Mouse (Mus musculus) MEL (cell line): ENCODE data around the gene Kiss1r. TPM values are rescaled to one million over a fixed set of nuclear protein-coding genes. Genes with fewer than 3 reads are reported as not detected.

Experiments used
- DNase-seq: peaks from one replicate; pipeline ENCODE4 v3.0.0; 2011; ENCODE audit warnings: low read depth, low spot score
- H3K27ac ChIP-seq: 2 replicates; pipeline ENCODE4 v1.5.1; 2012; ENCODE audit warnings: low read depth, mild to moderate bottlenecking, control low read depth, low read length, moderate library complexity; ENCODE audit not compliant: control insufficient read depth
- H3K27me3 ChIP-seq, 2 experiments: fragments of 150-350 bp in 1 of 2; sonication (generic) in 1 of 2; 2 replicates each; pipeline ENCODE4 v1.6.1; 2012; ENCODE audit warnings: low read length in 2 of 2, mild to moderate bottlenecking in 2 of 2, improper control_type of control experiment in 1 of 2, moderate library complexity in 1 of 2; ENCODE audit not compliant: insufficient read depth in 2 of 2, control insufficient read depth in 1 of 2
- H3K36me3 ChIP-seq, 2 experiments: 2 replicates each; pipeline ENCODE4 v1.6.1; 2012 to 2014; ENCODE audit warnings: low read length in 2 of 2, improper control_type of control experiment in 1 of 2, inconsistent platforms in 1 of 2, mild to moderate bottlenecking in 1 of 2; ENCODE audit not compliant: insufficient read depth in 2 of 2, control insufficient read depth in 1 of 2
- H3K4me1 ChIP-seq, 2 experiments: fragments of 150-350 bp in 1 of 2; sonication (generic) in 1 of 2; 2 replicates each; pipeline ENCODE4 v1.6.1; 2012; ENCODE audit warnings: low read length in 2 of 2, improper control_type of control experiment in 1 of 2, mild to moderate bottlenecking in 1 of 2; ENCODE audit not compliant: insufficient read depth in 2 of 2, control insufficient read depth in 1 of 2
- H3K4me3 ChIP-seq, 2 experiments: fragments of 150-350 bp in 1 of 2; sonication (generic) in 1 of 2; 2 replicates each; pipeline ENCODE4 v1.5.1; 2012; ENCODE audit warnings: low read depth in 2 of 2, low read length in 2 of 2, mild to moderate bottlenecking in 2 of 2, moderate library complexity in 2 of 2, control low read depth in 1 of 2, improper control_type of control experiment in 1 of 2; ENCODE audit not compliant: control insufficient read depth in 1 of 2, insufficient read depth in 1 of 2
- H3K79me2 ChIP-seq: 2 replicates; pipeline ENCODE4 v1.6.1; 2012; ENCODE audit warnings: mild to moderate bottlenecking, low read length, moderate library complexity; ENCODE audit not compliant: control insufficient read depth, poor library complexity, insufficient read depth
- H3K9ac ChIP-seq: 2 replicates; pipeline ENCODE4 v1.6.1; 2012; ENCODE audit warnings: low read depth, mild to moderate bottlenecking, control low read depth, low read length, moderate library complexity; ENCODE audit not compliant: control insufficient read depth, poor library complexity, severe bottlenecking
- H3K9me3 ChIP-seq: fragments of 150-350 bp; sonication (generic); replicated peaks from 2 replicates; pipeline ENCODE4 v1.6.1; 2012; ENCODE audit warnings: mild to moderate bottlenecking, low read length, improper control_type of control experiment, moderate library complexity; ENCODE audit not compliant: insufficient read depth
- BHLHE40 ChIP-seq: IDR thresholded peaks from 2 replicates; pipeline ENCODE4 v1.6.1; 2012; ENCODE audit warnings: low read depth, mild to moderate bottlenecking, inconsistent platforms, low read length, improper control_type of control experiment, borderline replicate concordance
- E2F4 ChIP-seq: IDR thresholded peaks from 2 replicates; pipeline ENCODE4 v1.6.1; 2011; ENCODE audit warnings: low read depth, low read length, improper control_type of control experiment, borderline replicate concordance
- ELF1 ChIP-seq: IDR thresholded peaks from 2 replicates; pipeline ENCODE4 v1.6.1; 2014; ENCODE audit warnings: low read depth, mild to moderate bottlenecking, inconsistent platforms, low read length, improper control_type of control experiment, moderate library complexity
- GABPA ChIP-seq: IDR thresholded peaks from 2 replicates; pipeline ENCODE4 v1.6.1; 2012; ENCODE audit warnings: low read depth, mild to moderate bottlenecking, inconsistent platforms, low read length, improper control_type of control experiment, moderate library complexity
- GATA1 ChIP-seq: IDR thresholded peaks from 2 replicates; pipeline ENCODE4 v1.6.1; 2011; ENCODE audit warnings: low read depth, low read length, improper control_type of control experiment
- HCFC1 ChIP-seq: IDR thresholded peaks from 2 replicates; pipeline ENCODE4 v1.6.1; 2012; ENCODE audit warnings: low read depth, mild to moderate bottlenecking, inconsistent platforms, low read length, improper control_type of control experiment, moderate library complexity
- JUND ChIP-seq: IDR thresholded peaks from 2 replicates; pipeline ENCODE4 v1.6.1; 2011; ENCODE audit warnings: low read depth, mild to moderate bottlenecking, improper control_type of control experiment, low read length
- MAFK ChIP-seq: IDR thresholded peaks from 2 replicates; pipeline ENCODE4 v1.6.1; 2011; ENCODE audit warnings: low read depth, mild to moderate bottlenecking, low read length, improper control_type of control experiment, borderline replicate concordance
- MAX ChIP-seq: IDR thresholded peaks from 2 replicates; pipeline ENCODE4 v1.6.1; 2011; ENCODE audit warnings: low read length, improper control_type of control experiment
- MAZ ChIP-seq: IDR thresholded peaks from 2 replicates; pipeline ENCODE4 v1.6.1; 2012; ENCODE audit warnings: low read depth, mild to moderate bottlenecking, inconsistent platforms, low read length, improper control_type of control experiment
- MEF2A ChIP-seq: IDR thresholded peaks from 2 replicates; pipeline ENCODE4 v1.6.1; 2014; ENCODE audit warnings: low read depth, mild to moderate bottlenecking, inconsistent platforms, low read length, improper control_type of control experiment; ENCODE audit not compliant: poor library complexity, insufficient replicate concordance, severe bottlenecking; ENCODE audit errors: extremely low read depth
- MXI1 ChIP-seq: IDR thresholded peaks from 2 replicates; pipeline ENCODE4 v1.6.1; 2011; ENCODE audit warnings: mild to moderate bottlenecking, low read depth, low read length, improper control_type of control experiment
- MYB ChIP-seq: IDR thresholded peaks from 2 replicates; pipeline ENCODE4 v1.6.1; 2011; ENCODE audit warnings: mild to moderate bottlenecking, low read depth, low read length, improper control_type of control experiment
- MYC ChIP-seq: IDR thresholded peaks from 2 replicates; pipeline ENCODE4 v1.6.1; 2011; ENCODE audit warnings: low read depth, mild to moderate bottlenecking, low read length, improper control_type of control experiment, moderate library complexity
- POLR2AphosphoS2 ChIP-seq: IDR thresholded peaks from 2 replicates; pipeline ENCODE4 v1.6.1; 2011; ENCODE audit warnings: low read length, improper control_type of control experiment
- POLR2AphosphoS5 ChIP-seq: IDR thresholded peaks from 2 replicates; pipeline ENCODE4 v1.6.1; 2012; ENCODE audit warnings: low read depth, borderline replicate concordance, mild to moderate bottlenecking, inconsistent platforms, low read length, moderate library complexity, mixed read lengths
- TAL1 ChIP-seq: IDR thresholded peaks from 2 replicates; pipeline ENCODE4 v1.6.1; 2012; ENCODE audit warnings: mild to moderate bottlenecking, inconsistent platforms, low read length, moderate library complexity, mixed read lengths
- TBP ChIP-seq: IDR thresholded peaks from 2 replicates; pipeline ENCODE4 v1.8.0; 2011; ENCODE audit warnings: low read depth, low read length, improper control_type of control experiment
- UBTF ChIP-seq: IDR thresholded peaks from 2 replicates; pipeline ENCODE4 v1.6.1; 2012; ENCODE audit warnings: low read depth, mild to moderate bottlenecking, inconsistent platforms, low read length, improper control_type of control experiment, moderate library complexity, borderline replicate concordance; ENCODE audit not compliant: insufficient read depth
- USF1 ChIP-seq: IDR thresholded peaks from 2 replicates; pipeline ENCODE4 v1.6.1; 2014; ENCODE audit warnings: low read depth, mild to moderate bottlenecking, inconsistent platforms, low read length, improper control_type of control experiment, moderate library complexity
- ZC3H11A ChIP-seq: IDR thresholded peaks from 2 replicates; pipeline ENCODE4 v1.6.1; 2012; ENCODE audit warnings: low read depth, mild to moderate bottlenecking, inconsistent platforms, low read length, improper control_type of control experiment
- ZKSCAN1 ChIP-seq: IDR thresholded peaks from 2 replicates; pipeline ENCODE4 v1.6.1; 2012; ENCODE audit warnings: low read depth, mild to moderate bottlenecking, inconsistent platforms, low read length, improper control_type of control experiment, moderate library complexity
- ZMIZ1 ChIP-seq: IDR thresholded peaks from 2 replicates; pipeline ENCODE4 v1.6.1; 2012; ENCODE audit warnings: low read depth, mild to moderate bottlenecking, inconsistent platforms, low read length, improper control_type of control experiment, moderate library complexity
- ZNF384 ChIP-seq: IDR thresholded peaks from 2 replicates; pipeline ENCODE4 v1.6.1; 2012; ENCODE audit warnings: low read depth, mild to moderate bottlenecking, inconsistent platforms, low read length, improper control_type of control experiment
- polyA plus RNA-seq, 2 experiments: library from polyadenylated mRNA; stranded (reverse) in 1 of 2; unstranded in 1 of 2; fragments of >175 nt in 1 of 2; fragments of >200 nt in 1 of 2; gene quantifications; 2 replicates each; pipeline versions ENCODE4 v1.2.1 to v1.2.4; 2012; ENCODE audit warnings: low replicate concordance in 2 of 2, low read depth in 1 of 2; ENCODE audit not compliant: insufficient read length in 2 of 2, insufficient read depth in 1 of 2, missing spikeins in 1 of 2
- total RNA-seq: library from RNA; depleted of rRNA; stranded (reverse); fragments of 300-350 nt; gene quantifications from 2 replicates; pipeline ENCODE4 v1.2.3, GENCODE M21; 2012

Kiss1r gene
- total and polyA plus RNA-seq, 3 experiments = 9.1 to 23.5 TPM; not detected in 1

DNA sequence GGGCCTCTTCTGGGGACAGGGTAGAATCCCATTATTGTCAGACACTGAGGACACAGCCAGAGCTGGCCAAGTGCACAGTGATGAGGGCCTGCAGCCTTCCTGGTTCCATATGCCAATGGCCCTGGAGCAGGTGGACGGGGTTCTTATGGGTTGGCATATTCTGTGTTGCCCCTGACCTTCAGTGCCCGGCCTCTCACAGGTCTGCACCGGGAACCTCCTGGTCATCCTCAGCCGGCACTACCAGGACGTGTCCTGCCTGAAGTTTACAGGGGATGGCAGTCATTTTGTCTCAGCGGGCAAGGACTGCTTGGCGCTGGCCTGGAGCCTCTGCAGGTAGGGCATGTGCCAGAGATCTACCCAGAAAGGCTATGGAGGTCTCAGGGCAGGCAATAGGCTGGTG is 48.0 kb downstream of the Kiss1r start:
- H3K9me3 ChIP-seq = no peaks in the 10 kb centered on the region
- H3K27me3 ChIP-seq = no peaks in the 10 kb centered on the region
- no peak for DNase-seq
- peaks cover 2 to 8% of the 10 kb centered on the region in 2 experiments; a peak in 2 of 4 replicates for H3K36me3 ChIP-seq
- no peak overlapping the region for H3K9ac ChIP-seq
- H3K79me2 ChIP-seq = peaks cover 11% of the 10 kb centered on the region
- peaks cover 0 to 10% of the 10 kb centered on the region in 2 experiments; a peak in 3 of 4 replicates for H3K4me1 ChIP-seq
- H3K27ac ChIP-seq = no peak overlapping the region
- TF ChIP-seq E2F4 = no peak
- no peak for TF ChIP-seq ELF1
- no peak for TF ChIP-seq MAFK
- TF ChIP-seq ZNF384 = no peak
- TF ChIP-seq ZKSCAN1 = no peak
- TF ChIP-seq POLR2AphosphoS5 = no peak
- no peak for TF ChIP-seq GATA1
- no peak for TF ChIP-seq MXI1
- TF ChIP-seq MYC = no peak
- no peak for TF ChIP-seq TAL1
- TF ChIP-seq ZC3H11A = no peak
- TF ChIP-seq MAZ = no peak
- no peak for TF ChIP-seq MEF2A
- TF ChIP-seq MAX = no peak
- TF ChIP-seq UBTF = no peak
- TF ChIP-seq JUND = no peak
- H3K4me3 ChIP-seq = no peak overlapping the region

DNA sequence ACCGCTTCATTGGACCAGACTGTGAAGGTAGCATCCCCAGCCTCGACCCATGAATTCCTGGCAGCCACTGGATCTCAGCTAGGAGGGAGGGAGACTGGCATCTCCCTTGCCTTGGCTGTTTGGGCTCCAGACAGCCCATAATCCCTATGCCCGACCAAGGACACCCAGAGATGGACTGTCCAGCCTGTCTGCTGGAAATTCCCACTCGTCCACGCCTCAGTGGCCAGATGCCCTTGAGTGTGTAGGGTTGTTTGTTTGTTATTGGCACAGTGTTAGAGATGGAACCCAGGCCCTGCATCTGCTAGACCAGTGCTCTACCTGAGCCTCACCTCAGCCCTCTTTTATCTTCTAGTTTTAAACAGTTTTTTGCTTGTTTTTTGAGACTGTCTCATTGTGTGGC is 48.6 kb downstream of the Kiss1r start:
- no peak for DNase-seq
- no peak overlapping the region for H3K9ac ChIP-seq
- H3K79me2 ChIP-seq = peaks cover 8% of the 10 kb centered on the region
- no peak overlapping the region for H3K27ac ChIP-seq
- no peaks in the 10 kb centered on the region for H3K9me3 ChIP-seq
- H3K4me1 ChIP-seq = peaks cover 0 to 10% of the 10 kb centered on the region in 2 experiments; a peak in 3 of 4 replicates
- peaks cover 2 to 8% of the 10 kb centered on the region in 2 experiments; a peak in 2 of 4 replicates for H3K36me3 ChIP-seq
- H3K27me3 ChIP-seq = no peaks in the 10 kb centered on the region
- TF ChIP-seq POLR2AphosphoS2 = no peak
- TF ChIP-seq BHLHE40 = no peak
- TF ChIP-seq GABPA = no peak
- TF ChIP-seq USF1 = no peak
- no peak for TF ChIP-seq POLR2AphosphoS5
- no peak for TF ChIP-seq TBP
- TF ChIP-seq MAZ = no peak
- no peak for TF ChIP-seq MEF2A
- no peak for TF ChIP-seq JUND
- TF ChIP-seq MYB = no peak
- TF ChIP-seq HCFC1 = no peak
- TF ChIP-seq MAX = no peak
- TF ChIP-seq ZMIZ1 = no peak
- TF ChIP-seq E2F4 = no peak
- TF ChIP-seq TAL1 = no peak
- H3K4me3 ChIP-seq = no peak overlapping the region
